Mouse (Mus musculus): ENCODE data around the gene Cfap61.

- TF ChIP-seq CTCF (IDR thresholded peaks at IDR 0.05; ENCODE audit: low read depth) (no peak), EP300 (IDR thresholded peaks at IDR 0.05; ENCODE audit: low read depth) (no peak)
Observed at GRCm38 (mm10) chr2:146250236-146250904, 315.8 kb downstream of the Cfap61 start.

All from liver, postnatal 0 days (tissue).